Mouse (Mus musculus) erythroblast, embryonic 14.5 days (primary cell): ENCODE results near the gene Eef1a2.

ENCODE experiments used
- GATA1 ChIP-seq: IDR thresholded peaks from 2 replicates; pipeline ENCODE4 v1.6.1; 2012; ENCODE audit warnings: low read length, inconsistent platforms, mixed read lengths
- TAL1 ChIP-seq: IDR thresholded peaks from 3 replicates; pipeline ENCODE4 v1.6.1; 2012; ENCODE audit warnings: low read length, inconsistent platforms, mixed read lengths

DNA sequence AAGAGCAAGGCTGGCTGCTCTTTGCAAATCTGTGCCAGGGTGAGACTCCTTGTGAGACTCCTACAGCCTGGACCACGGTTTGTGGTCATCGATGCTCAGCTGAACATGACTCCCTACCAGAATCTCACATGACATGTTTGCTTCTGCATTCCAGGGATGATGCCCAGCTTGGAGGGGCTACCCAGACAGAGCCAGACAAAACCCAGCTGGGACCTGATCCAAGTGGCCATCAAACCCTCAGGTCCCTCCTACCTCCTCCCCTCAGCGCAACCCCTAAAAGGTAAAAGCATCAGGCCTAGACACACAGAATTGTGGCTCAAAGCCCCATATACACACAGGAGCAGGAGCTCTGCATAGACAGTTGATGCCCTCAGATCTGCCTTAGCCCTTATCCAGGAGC lies 2.5 kb downstream of the Eef1a2 start:
- TF ChIP-seq GATA1 (no peak), TAL1 (no peak)
